Mouse (Mus musculus) ES-E14 (cell line): ENCODE measurements around the gene Shc1. TPM values are rescaled to one million over a fixed set of nuclear protein-coding genes. Genes with fewer than 3 reads are reported as not detected.

Source experiments
- DNase-seq: peaks from one replicate; pipeline ENCODE4 v3.0.0-alpha.2; 2013; ENCODE audit warnings: low read depth, low spot score
- H3K27ac ChIP-seq: 2 replicates; pipeline ENCODE4 v1.5.1; 2012; ENCODE audit warnings: low read depth, mild to moderate bottlenecking, low read length, moderate library complexity, mixed read lengths; ENCODE audit not compliant: poor library complexity, insufficient read depth, severe bottlenecking
- H3K36me3 ChIP-seq: 2 replicates; pipeline ENCODE4 v1.6.1; 2012; ENCODE audit warnings: mild to moderate bottlenecking, low read length, moderate library complexity, mixed read lengths; ENCODE audit not compliant: control insufficient read depth, poor library complexity, insufficient read depth, severe bottlenecking
- H3K4me1 ChIP-seq, 2 experiments: fragments of 150-350 bp in 1 of 2; sonication (generic) in 1 of 2; 2 replicates each; pipeline ENCODE4 v1.6.1; 2012; ENCODE audit warnings: low read length in 2 of 2, mild to moderate bottlenecking in 1 of 2, mixed read lengths in 1 of 2; ENCODE audit not compliant: control insufficient read depth in 2 of 2, insufficient read depth in 2 of 2, poor library complexity in 1 of 2
- H3K4me3 ChIP-seq, 2 experiments: fragments of 150-350 bp in 1 of 2; sonication (generic) in 1 of 2; 2 replicates each; pipeline ENCODE4 v1.5.1; 2012; ENCODE audit warnings: low read length in 2 of 2, low read depth in 1 of 2, mild to moderate bottlenecking in 1 of 2, mixed read lengths in 1 of 2; ENCODE audit not compliant: insufficient read depth in 1 of 2, poor library complexity in 1 of 2, severe bottlenecking in 1 of 2
- H3K9ac ChIP-seq: 2 replicates; pipeline ENCODE4 v1.6.1; 2012; ENCODE audit warnings: low read depth, mild to moderate bottlenecking, low read length, mixed read lengths; ENCODE audit not compliant: poor library complexity, insufficient read depth, severe bottlenecking
- H3K9me3 ChIP-seq: fragments of 150-350 bp; sonication (generic); 2 replicates; pipeline ENCODE4 v1.6.1; 2012; ENCODE audit warnings: low read depth, mild to moderate bottlenecking, low read length; ENCODE audit not compliant: control insufficient read depth, insufficient read depth
- CHD2 ChIP-seq: IDR thresholded peaks from 2 replicates; pipeline ENCODE4 v1.6.1; 2014; ENCODE audit warnings: mild to moderate bottlenecking, low read depth, low read length, inconsistent platforms
- HCFC1 ChIP-seq: IDR thresholded peaks from 2 replicates; pipeline ENCODE4 v1.6.1; 2012; ENCODE audit warnings: low read length, inconsistent platforms, borderline replicate concordance; ENCODE audit not compliant: insufficient read depth
- MAFK ChIP-seq: IDR thresholded peaks from 2 replicates; pipeline ENCODE4 v1.6.1; 2014; ENCODE audit warnings: mild to moderate bottlenecking, low read depth, low read length, inconsistent platforms; ENCODE audit not compliant: insufficient read depth
- ZC3H11A ChIP-seq: IDR thresholded peaks from 2 replicates; pipeline ENCODE4 v1.6.1; 2012; ENCODE audit warnings: low read depth, mild to moderate bottlenecking, inconsistent platforms, low read length, borderline replicate concordance
- ZNF384 ChIP-seq: IDR thresholded peaks from 2 replicates; pipeline ENCODE4 v1.6.1; 2012; ENCODE audit warnings: low read depth, low read length, inconsistent platforms
- in situ Hi-C, 2 experiments: fragments of 600-800 bp; cut with MboI; formaldehyde crosslinking; loops; one replicate each; pipeline ENCODE4 v1.15.1; 2025; ENCODE audit warnings: low sequenced_read_pairs in 2 of 2, inconsistent platforms in 1 of 2; ENCODE audit not compliant: unreplicated experiment in 2 of 2
- total RNA-seq: library from RNA; depleted of rRNA; stranded (reverse); fragments of 300-350 nt; gene quantifications from 2 replicates; pipeline ENCODE4 v1.2.3, GENCODE M21; 2012

Gene Shc1
- total RNA-seq, 1 experiment = 72.0 TPM

- TF ChIP-seq MAFK (no peak), ZC3H11A (no peak), CHD2 (no peak), ZNF384 (no peak), HCFC1 (no peak)
- DNase-seq = no peak
- no peak within 1 kb of the TSS for H3K9ac ChIP-seq
- no peak within 1 kb of the TSS for H3K4me3 ChIP-seq
- no peaks in the 10 kb centered on the region for H3K36me3 ChIP-seq
- in situ Hi-C loops = no loop called here
- H3K9me3 ChIP-seq = no peaks in the 10 kb centered on the region
- no peak within 1 kb of the TSS; the same call in 1 of the 2 replicates for H3K27ac ChIP-seq
- peaks cover 2 to 14% of the 10 kb centered on the region in 2 experiments; a peak in 3 of 4 replicates for H3K4me1 ChIP-seq
Observed at GRCm38 (mm10) chr3:89454401-89455177, 36.3 kb downstream of the Shc1 start, which contains the start of gene Pmvk. TSS of gene Pmvk (plus strand) at chr3:89454541.

DNA sequence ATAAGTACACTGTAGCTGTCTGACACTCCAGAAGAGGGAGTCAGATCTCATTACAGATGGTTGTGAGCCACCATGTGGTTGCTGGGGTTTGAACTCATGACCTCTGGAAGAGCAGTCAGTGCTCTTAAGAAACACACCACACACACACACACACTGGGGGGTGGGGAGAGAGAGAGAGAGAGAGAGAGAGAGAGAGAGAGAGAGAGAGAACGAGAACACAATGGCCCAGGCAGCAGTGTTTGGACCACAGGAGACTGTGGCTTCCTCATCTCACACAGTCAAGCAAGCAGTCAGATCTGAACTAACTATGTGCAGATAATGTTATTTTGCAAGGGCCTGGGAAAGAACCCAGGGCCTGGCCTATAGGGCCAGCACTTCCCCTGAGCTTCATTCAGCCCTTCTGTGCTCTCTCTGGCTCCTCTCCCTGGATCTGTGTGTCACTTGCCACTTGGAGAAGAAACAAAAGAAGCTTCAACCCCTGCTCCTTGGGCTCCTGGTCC is 37.6 kb downstream of the Shc1 start:
- no peak for DNase-seq
- in situ Hi-C loops = no loop called here
- Histone ChIP-seq H3K9me3 (no peaks in the 10 kb centered on the region), H3K9ac (no peak overlapping the region), H3K36me3 (no peaks in the 10 kb centered on the region), H3K4me1 (peaks cover 2 to 14% of the 10 kb centered on the region in 2 experiments; a peak in 3 of 4 replicates), H3K27ac (no peak overlapping the region), H3K4me3 (no peak overlapping the region)
- TF ChIP-seq ZNF384 (no peak), ZC3H11A (no peak), MAFK (no peak), HCFC1 (no peak), CHD2 (no peak)

DNA sequence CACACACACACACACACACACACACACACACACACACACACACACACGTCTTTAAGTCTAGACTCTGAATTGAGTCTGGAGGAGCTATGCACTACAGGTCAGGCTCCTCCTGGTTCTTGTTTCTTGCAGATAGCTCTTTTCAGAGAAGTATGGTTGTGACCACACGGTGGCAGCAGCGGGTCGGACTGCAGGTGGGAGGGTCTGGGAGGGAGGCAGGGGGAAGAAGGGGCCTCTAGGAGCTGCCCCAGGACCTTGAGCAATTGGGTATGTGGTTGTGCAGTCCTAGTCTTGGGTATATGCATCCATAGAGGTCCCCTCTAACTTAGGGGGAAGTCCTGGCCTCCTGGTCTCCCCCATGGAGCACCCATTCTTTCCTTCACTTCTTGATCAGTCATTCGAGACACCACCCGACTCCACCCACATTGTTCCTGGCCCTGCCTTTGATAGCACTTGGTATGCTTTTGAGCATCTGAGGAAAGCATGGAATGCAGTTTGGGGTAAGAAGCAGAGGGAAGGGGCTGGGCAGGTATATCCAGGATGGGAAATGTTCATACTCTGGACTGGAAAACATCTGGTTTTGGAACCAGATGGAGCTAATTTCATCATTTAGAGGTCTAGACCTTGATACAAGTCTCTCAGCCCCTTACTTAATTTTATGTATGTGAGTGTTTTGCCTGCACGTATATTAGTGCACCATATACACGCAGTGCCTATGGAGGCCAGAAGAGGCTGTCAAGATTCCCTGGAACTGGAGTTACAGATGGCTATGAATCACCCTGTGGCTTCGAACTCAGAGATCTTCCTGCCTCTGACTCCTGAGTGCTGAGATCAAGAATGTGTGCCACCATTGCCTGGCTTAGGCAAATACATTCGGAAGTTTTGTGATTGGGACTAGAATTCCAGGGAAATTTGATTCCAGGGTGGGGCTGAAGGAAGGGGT is 38.8 kb downstream of the Shc1 start:
- no peak overlapping the region; the same call in 1 of the 2 replicates for H3K27ac ChIP-seq
- in situ Hi-C loops = no loop called here
- H3K9me3 ChIP-seq = no peaks in the 10 kb centered on the region

GRCm38 (mm10) chr3:89458372-89458964 is 40.2 kb downstream of the Shc1 start:
- H3K9me3 ChIP-seq = no peaks in the 10 kb centered on the region
- H3K4me1 ChIP-seq = peaks cover 2 to 12% of the 10 kb centered on the region in 2 experiments; a peak in 2 of 4 replicates
- in situ Hi-C loops = no loop called here
- no peak for DNase-seq
- peak overlapping the region; percentile 61 to 83 for H3K4me3 ChIP-seq
- H3K36me3 ChIP-seq = no peaks in the 10 kb centered on the region
- no peak overlapping the region for H3K9ac ChIP-seq
- TF ChIP-seq CHD2 = no peak
- TF ChIP-seq HCFC1 = no peak
- no peak for TF ChIP-seq MAFK
- no peak for TF ChIP-seq ZC3H11A
- H3K27ac ChIP-seq = no peak overlapping the region

More for the DNA sequence above, 38.8 kb downstream of the Shc1 start:
- Histone ChIP-seq H3K9ac (peak overlapping the region; percentile 40; the same call in 1 of the 2 replicates), H3K4me1 (peaks cover 2 to 12% of the 10 kb centered on the region in 2 experiments; a peak in 2 of 4 replicates), H3K36me3 (no peaks in the 10 kb centered on the region), H3K4me3 (no peak overlapping the region)
- no peak for TF ChIP-seq HCFC1
- TF ChIP-seq MAFK = no peak
- no peak for TF ChIP-seq ZNF384
- TF ChIP-seq CHD2 = no peak
- TF ChIP-seq ZC3H11A = no peak
- peak; percentile 93 for DNase-seq
